Mouse (Mus musculus) limb, embryonic 13.5 days (tissue): ENCODE data around the gene Gna12. TPM values are rescaled to one million over a fixed set of nuclear protein-coding genes. Genes with fewer than 3 reads are reported as not detected.

Experiments
- ATAC-seq: fragments of 200-750 bp; cut with Nextera tagmentation; 2 replicates; pipeline ENCODE4 v1.8.0; 2017; ENCODE audit warnings: low read depth, moderate number of reproducible peaks, moderate TSS enrichment; ENCODE audit not compliant: low FRiP score
- H3K27ac ChIP-seq: fragments of 300-500 bp; sonication (generic); 2 replicates; pipeline ENCODE4 v1.5.1; 2015; ENCODE audit warnings: inconsistent platforms, mild to moderate bottlenecking, moderate library complexity
- H3K27me3 ChIP-seq: fragments of 300-500 bp; sonication (generic); 2 replicates; pipeline ENCODE4 v1.6.1; 2015; ENCODE audit warnings: mild to moderate bottlenecking, inconsistent platforms
- H3K36me3 ChIP-seq: fragments of 300-500 bp; sonication (generic); 2 replicates; pipeline ENCODE4 v1.6.1; 2015; ENCODE audit warnings: inconsistent platforms, mild to moderate bottlenecking, moderate library complexity
- H3K4me1 ChIP-seq: fragments of 300-500 bp; sonication (generic); 2 replicates; pipeline ENCODE4 v1.6.1; 2015; ENCODE audit warnings: inconsistent platforms
- H3K4me2 ChIP-seq: fragments of 300-500 bp; sonication (generic); replicated peaks from 2 replicates; pipeline ENCODE4 v1.6.1; 2015; ENCODE audit warnings: inconsistent platforms, mild to moderate bottlenecking, moderate library complexity
- H3K4me3 ChIP-seq: fragments of 300-500 bp; sonication (generic); 2 replicates; pipeline ENCODE4 v1.5.1; 2015; ENCODE audit warnings: moderate library complexity, mild to moderate bottlenecking, inconsistent platforms
- H3K9ac ChIP-seq: fragments of 300-500 bp; sonication (generic); 2 replicates; pipeline ENCODE4 v1.6.1; 2015; ENCODE audit warnings: mild to moderate bottlenecking, inconsistent platforms
- H3K9me3 ChIP-seq: fragments of 300-500 bp; sonication (generic); 2 replicates; pipeline ENCODE4 v1.6.1; 2016; ENCODE audit warnings: inconsistent platforms
- WGBS: fragments of 180-500 bp; shearing (Covaris S2); methylation state at CpG from one replicate; pipeline ENCODE4 v1.1.7; 2015; 5-methylcytosine and 5-hydroxymethylcytosine counted together
- polyA plus RNA-seq: library from polyadenylated mRNA; unstranded; fragments of >200 nt; fragmentation: Nextera tagmentation; extraction: Ambion mirVana; gene quantifications from 2 replicates; pipeline ENCODE4 v1.2.1, GENCODE M21; 2015

Gene Gna12
- polyA plus RNA-seq: 12.0 and 13.8 TPM in 2 replicates

DNA sequence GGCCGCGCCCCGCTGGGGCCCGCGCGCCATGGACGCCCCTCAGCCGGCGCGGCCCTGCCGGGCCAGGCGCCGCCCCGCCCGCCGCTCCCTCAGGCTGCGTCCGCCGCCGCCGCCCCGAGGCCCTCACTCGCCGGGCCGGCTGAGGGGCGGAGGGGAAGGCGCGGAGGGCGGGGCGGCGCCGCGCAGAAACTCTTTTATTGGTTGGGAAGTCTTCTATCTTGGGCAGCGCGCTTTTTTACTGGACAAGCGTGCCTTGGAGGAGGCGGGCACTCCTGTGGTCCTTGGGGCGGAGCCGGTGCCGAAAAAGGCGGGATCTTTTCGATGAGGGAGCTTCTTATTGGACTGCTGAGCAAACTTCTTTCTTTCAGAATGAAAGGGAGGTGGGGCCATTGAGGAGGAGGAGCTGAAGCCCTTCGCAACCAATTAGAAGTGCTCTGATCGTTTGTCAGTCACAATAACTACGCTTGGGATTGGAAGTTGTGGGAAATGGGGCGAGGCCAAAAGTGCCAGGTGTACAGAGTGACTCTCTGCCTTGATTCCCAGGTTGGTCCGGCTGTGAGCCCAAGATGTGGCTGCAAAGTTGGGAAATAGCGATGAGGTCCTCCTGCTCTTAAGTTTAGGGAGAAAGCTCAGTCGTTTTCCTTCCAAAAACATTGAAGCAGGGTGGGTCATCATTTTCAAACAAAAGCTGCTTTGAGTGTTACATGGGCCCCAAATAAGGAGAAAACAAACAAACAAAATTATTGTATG, at the start of gene Gna12:
Gna12 (minus strand) TSS at position 118 of the 750 bp plus-strand sequence.
- peak within 1 kb of the TSS; percentile 94 for H3K9ac ChIP-seq
- peak; percentile 98 for ATAC-seq
- H3K9me3 ChIP-seq: no peaks in the 10 kb centered on the region
- H3K36me3 ChIP-seq: peaks cover 5% of the 10 kb centered on the region; the same call in 1 of the 2 replicates
- H3K4me1 ChIP-seq: peaks cover 36% of the 10 kb centered on the region
- H3K4me2 ChIP-seq: peak within 1 kb of the TSS; percentile 95
- H3K27me3 ChIP-seq: no peaks in the 10 kb centered on the region
- peak within 1 kb of the TSS; percentile 84 for H3K4me3 ChIP-seq
- peak within 1 kb of the TSS; percentile 33; the same call in 1 of the 2 replicates for H3K27ac ChIP-seq
- WGBS: 0% methylated on average over 29 of the region's 49 CpGs

DNA sequence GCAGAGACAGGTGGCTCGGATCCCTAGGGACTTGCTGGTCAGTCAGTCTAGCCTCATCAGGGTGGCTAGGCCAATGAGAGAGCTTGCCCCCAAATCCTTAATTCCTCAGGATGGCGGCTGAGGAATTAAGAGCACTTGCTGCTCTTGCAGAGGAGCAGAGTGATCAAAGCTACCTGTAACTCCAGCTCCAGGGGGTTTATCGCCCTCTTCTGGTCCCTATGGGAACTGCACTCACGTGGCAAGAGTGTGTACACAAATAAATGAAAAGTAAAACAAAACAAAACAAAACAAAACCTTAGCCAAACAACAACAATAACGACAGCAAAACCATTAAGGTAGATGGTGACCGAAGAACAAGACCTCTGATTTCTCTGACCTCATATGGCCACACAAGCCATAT, 48.4 kb upstream of the Gna12 start:
- peaks cover 2% of the 10 kb centered on the region; the same call in 1 of the 2 replicates for H3K4me1 ChIP-seq
- no peak overlapping the region for H3K27ac ChIP-seq
- H3K36me3 ChIP-seq: no peaks in the 10 kb centered on the region
- H3K4me2 ChIP-seq: no peak overlapping the region
- no peak overlapping the region for H3K9ac ChIP-seq
- peaks cover 7% of the 10 kb centered on the region; the same call in 1 of the 2 replicates for H3K9me3 ChIP-seq
- ATAC-seq: no peak
- no peak overlapping the region for H3K4me3 ChIP-seq
- H3K27me3 ChIP-seq: peaks cover under 1% of the 10 kb centered on the region; the same call in 1 of the 2 replicates
- WGBS: 67% methylated on average over 6 of the region's 6 CpGs

GRCm38 (mm10) chr5:140873736-140874307, 43.6 kb upstream of the Gna12 start:
- no peak for ATAC-seq
- peaks cover 7% of the 10 kb centered on the region; the same call in 1 of the 2 replicates for H3K9me3 ChIP-seq
- H3K27ac ChIP-seq: no peak overlapping the region
- H3K27me3 ChIP-seq: peaks cover 5% of the 10 kb centered on the region; the same call in 1 of the 2 replicates
- 75% methylated on average over 6 of the region's 6 CpGs for WGBS
- H3K4me3 ChIP-seq: no peak overlapping the region
- peak overlapping the region; percentile 52; the same call in 1 of the 2 replicates for H3K4me2 ChIP-seq
- peaks cover 37% of the 10 kb centered on the region for H3K4me1 ChIP-seq
- H3K9ac ChIP-seq: no peak overlapping the region
- H3K36me3 ChIP-seq: no peaks in the 10 kb centered on the region

DNA sequence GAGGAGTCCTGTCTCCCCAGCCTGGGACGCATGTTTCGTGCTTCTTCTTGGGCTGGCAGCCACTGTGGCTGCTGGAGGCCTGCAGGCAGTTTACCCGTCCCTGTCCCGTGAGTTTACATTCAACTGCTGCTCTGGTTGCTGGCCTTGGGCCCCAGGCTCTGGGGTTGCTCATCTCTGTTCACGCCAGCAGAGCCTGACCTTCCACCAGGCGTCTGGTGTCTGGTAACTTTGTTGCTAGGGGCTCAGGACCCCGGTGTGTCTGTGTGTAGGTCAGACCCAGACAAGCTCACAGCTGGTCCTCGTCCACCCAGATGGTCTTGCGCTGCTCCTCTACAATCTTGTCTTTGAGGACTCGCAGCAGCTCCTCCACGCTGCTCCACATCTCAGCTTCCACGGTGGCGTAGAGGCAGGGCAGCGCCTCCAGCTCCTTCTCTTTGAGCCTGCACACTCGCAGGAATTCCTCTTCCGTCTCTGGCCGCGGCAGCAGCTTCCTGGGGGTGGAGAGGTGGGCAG, 42.9 kb upstream of the Gna12 start:
- Histone ChIP-seq H3K27me3 (peaks cover 5% of the 10 kb centered on the region; the same call in 1 of the 2 replicates), H3K9me3 (peaks cover 4% of the 10 kb centered on the region; the same call in 1 of the 2 replicates), H3K4me3 (peak overlapping the region; percentile 10; the same call in 1 of the 2 replicates), H3K36me3 (no peaks in the 10 kb centered on the region), H3K27ac (no peak overlapping the region), H3K4me2 (peak overlapping the region; percentile 52), H3K9ac (0 out of 2 replicates have a peak overlapping the region, but pooled peaks have one; percentile 1), H3K4me1 (peaks cover 37% of the 10 kb centered on the region)
- peak; percentile 18; the same call in 1 of the 2 replicates for ATAC-seq
- WGBS: 9% methylated on average over 18 of the region's 18 CpGs

- Histone ChIP-seq H3K9ac (no peak overlapping the region), H3K4me2 (peak overlapping the region; percentile 52), H3K36me3 (no peaks in the 10 kb centered on the region), H3K27me3 (peaks cover 5% of the 10 kb centered on the region; the same call in 1 of the 2 replicates), H3K9me3 (peaks cover 4% of the 10 kb centered on the region; the same call in 1 of the 2 replicates), H3K4me1 (peaks cover 37% of the 10 kb centered on the region), H3K27ac (0 out of 2 replicates have a peak overlapping the region, but pooled peaks have one; percentile 3), H3K4me3 (peak overlapping the region; percentile 10; the same call in 1 of the 2 replicates)
- 6% methylated on average over 11 of the region's 11 CpGs for WGBS
- ATAC-seq: peak; percentile 49
These were observed 42.4 kb upstream of the Gna12 start for GRCm38 (mm10) chr5:140872532-140873038.

DNA sequence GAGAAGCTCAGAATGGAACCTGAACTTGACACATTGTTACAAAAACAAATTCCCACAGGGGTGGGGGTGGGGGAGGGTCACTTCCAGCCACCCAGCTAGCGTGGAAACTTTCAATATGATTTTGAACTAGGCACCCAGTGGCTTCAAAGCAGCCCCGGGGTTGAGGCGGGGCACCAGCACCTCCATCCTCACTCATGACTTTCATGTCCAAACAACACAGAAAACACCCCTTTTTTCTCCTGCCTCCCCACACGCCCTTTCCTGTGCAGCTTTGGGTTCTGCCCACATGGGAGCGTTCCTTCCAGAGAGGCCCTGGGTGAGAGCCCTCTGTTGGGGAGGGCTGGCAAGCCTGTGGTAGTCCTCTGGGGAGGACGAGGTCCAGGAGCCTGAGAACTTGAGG, 41.0 kb upstream of the Gna12 start:
- Histone ChIP-seq H3K27me3 (peaks cover 5% of the 10 kb centered on the region; the same call in 1 of the 2 replicates), H3K27ac (no peak overlapping the region), H3K9ac (no peak overlapping the region), H3K4me2 (no peak overlapping the region), H3K36me3 (no peaks in the 10 kb centered on the region), H3K9me3 (peaks cover 4% of the 10 kb centered on the region; the same call in 1 of the 2 replicates), H3K4me1 (peaks cover 37% of the 10 kb centered on the region), H3K4me3 (no peak overlapping the region)
- ATAC-seq: no peak
- 52% methylated on average over 6 of the region's 6 CpGs for WGBS

DNA sequence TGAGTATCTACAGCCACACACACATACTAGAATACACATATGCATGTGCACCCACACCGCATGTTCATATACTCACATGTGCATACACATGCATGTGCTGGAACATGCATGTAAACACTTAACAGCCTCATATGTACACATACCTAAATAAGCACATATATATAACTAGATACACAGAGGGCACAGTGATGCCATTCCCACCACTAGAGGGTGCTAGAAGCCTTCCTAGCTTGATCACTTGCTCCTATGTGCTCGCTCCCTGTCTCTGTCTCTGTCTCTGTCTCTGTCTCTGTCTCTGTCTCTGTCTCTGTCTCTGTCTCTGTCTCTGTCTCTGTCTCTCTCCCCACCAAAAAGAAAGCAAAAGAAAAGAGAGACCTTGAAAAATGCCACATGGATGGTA, 38.8 kb upstream of the Gna12 start:
- Histone ChIP-seq H3K27ac (no peak overlapping the region), H3K4me3 (no peak overlapping the region), H3K4me2 (no peak overlapping the region), H3K9ac (no peak overlapping the region), H3K27me3 (peaks cover 5% of the 10 kb centered on the region; the same call in 1 of the 2 replicates), H3K4me1 (peaks cover 37% of the 10 kb centered on the region), H3K36me3 (no peaks in the 10 kb centered on the region), H3K9me3 (no peaks in the 10 kb centered on the region)
- 67% methylated on average over 2 of the region's 2 CpGs for WGBS
- no peak for ATAC-seq

- no peak overlapping the region for H3K27ac ChIP-seq
- no peak overlapping the region for H3K4me3 ChIP-seq
- no peaks in the 10 kb centered on the region for H3K36me3 ChIP-seq
- WGBS: 82% methylated on average over 5 of the region's 5 CpGs
- no peak for ATAC-seq
- H3K4me1 ChIP-seq: peaks cover 9% of the 10 kb centered on the region
- H3K4me2 ChIP-seq: no peak overlapping the region
- H3K27me3 ChIP-seq: no peaks in the 10 kb centered on the region
- no peaks in the 10 kb centered on the region for H3K9me3 ChIP-seq
- H3K9ac ChIP-seq: no peak overlapping the region
These were observed 29.5 kb upstream of the Gna12 start for GRCm38 (mm10) chr5:140859730-140860129.

GRCm38 (mm10) chr5:140858335-140858734, 28.1 kb upstream of the Gna12 start:
- WGBS: 80% methylated on average over 3 of the region's 3 CpGs

GRCm38 (mm10) chr5:140857432-140858154, 27.4 kb upstream of the Gna12 start:
- Histone ChIP-seq H3K9ac (no peak overlapping the region), H3K27ac (no peak overlapping the region), H3K4me1 (peaks cover 9% of the 10 kb centered on the region), H3K36me3 (no peaks in the 10 kb centered on the region), H3K9me3 (no peaks in the 10 kb centered on the region), H3K4me2 (no peak overlapping the region), H3K4me3 (no peak overlapping the region), H3K27me3 (no peaks in the 10 kb centered on the region)
- WGBS: 59% methylated on average over 8 of the region's 8 CpGs
- ATAC-seq: no peak

More at GRCm38 (mm10) chr5:140858335-140858734, 28.1 kb upstream of the Gna12 start:
- H3K27me3 ChIP-seq: no peaks in the 10 kb centered on the region
- no peak overlapping the region for H3K4me2 ChIP-seq
- no peaks in the 10 kb centered on the region for H3K36me3 ChIP-seq
- H3K9me3 ChIP-seq: no peaks in the 10 kb centered on the region
- no peak overlapping the region for H3K9ac ChIP-seq
- no peak for ATAC-seq
- peaks cover 9% of the 10 kb centered on the region for H3K4me1 ChIP-seq
- H3K4me3 ChIP-seq: no peak overlapping the region
- no peak overlapping the region for H3K27ac ChIP-seq

- H3K9ac ChIP-seq: no peak overlapping the region
- no peak overlapping the region; the same call in 1 of the 2 replicates for H3K27ac ChIP-seq
- H3K9me3 ChIP-seq: peaks cover 3% of the 10 kb centered on the region
- ATAC-seq: no peak
- no peak overlapping the region for H3K4me2 ChIP-seq
- H3K36me3 ChIP-seq: no peaks in the 10 kb centered on the region
- H3K27me3 ChIP-seq: no peaks in the 10 kb centered on the region
- no peak overlapping the region for H3K4me3 ChIP-seq
- H3K4me1 ChIP-seq: peaks cover 9% of the 10 kb centered on the region
- WGBS: 22% methylated on average over 11 of the region's 11 CpGs
These were observed 25.8 kb upstream of the Gna12 start for GRCm38 (mm10) chr5:140855909-140856530.
